Mouse (Mus musculus) heart, adult 11 months (tissue): ENCODE measurements at regions not wholly inside any gene's neighbourhood (a gene's known extent, or its start where the extent isn't known, plus 50 kb on each side); places are given as distances from the start of the nearest gene placed in this dataset.

Experiments used
- DNase-seq: peaks from one replicate; pipeline ENCODE4 v3.0.0; 2022

DNA sequence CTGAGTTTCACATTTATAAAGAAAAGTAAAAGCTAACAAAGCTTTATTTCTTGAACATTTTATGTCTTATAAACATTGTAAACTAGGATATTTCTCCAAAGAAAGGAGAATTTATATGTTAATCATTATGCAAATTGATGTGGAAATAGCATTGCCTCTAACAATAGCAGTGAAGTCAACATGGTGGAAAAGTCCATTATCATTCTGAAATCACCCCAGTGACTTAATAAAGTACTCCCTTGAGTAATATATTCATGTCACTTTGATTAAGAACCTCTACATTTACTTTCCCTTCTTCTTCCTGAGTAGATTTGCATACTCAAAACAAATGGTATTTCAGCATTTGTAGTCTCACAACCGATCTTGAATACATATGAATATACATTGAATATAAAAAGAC lies 676.7 kb upstream of the Edil3 start:
- no peak for DNase-seq

GRCm38 (mm10) chr13:88186579-88186978 lies 634.7 kb upstream of the Edil3 start:
- no peak for DNase-seq

- DNase-seq = peak; percentile 22
Observed at GRCm38 (mm10) chr13:88201717-88202323, 619.5 kb upstream of the Edil3 start.

DNA sequence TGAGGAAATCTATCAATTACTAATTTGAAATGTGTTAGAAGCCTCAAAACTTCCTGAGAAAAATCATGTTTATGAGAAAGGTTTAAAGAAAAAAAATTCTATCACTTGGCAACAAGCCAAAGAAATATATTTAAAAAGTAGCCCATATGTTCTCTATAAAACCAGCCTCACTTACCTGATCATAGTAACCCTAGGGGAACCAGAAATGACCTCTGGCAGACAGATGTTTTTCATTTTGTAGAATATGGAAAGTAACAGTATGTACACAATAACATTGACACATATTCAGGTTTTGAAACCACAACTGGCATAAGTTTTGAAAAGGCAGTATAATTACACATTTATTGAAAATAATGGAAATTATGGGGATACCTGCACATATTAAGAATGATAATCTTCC lies 580.8 kb upstream of the Edil3 start:
- DNase-seq = no peak
